Mouse (Mus musculus): ENCODE measurements around the gene Insig1. TPM values are rescaled to one million over a fixed set of nuclear protein-coding genes. Genes with fewer than 3 reads are reported as not detected.
A peak's percentile ranks its signal among the peaks of the same experiment; 100 is the strongest.

Gene Insig1
- polyA plus RNA-seq, 1 experiment from 2014 or later = 122 TPM

DNA sequence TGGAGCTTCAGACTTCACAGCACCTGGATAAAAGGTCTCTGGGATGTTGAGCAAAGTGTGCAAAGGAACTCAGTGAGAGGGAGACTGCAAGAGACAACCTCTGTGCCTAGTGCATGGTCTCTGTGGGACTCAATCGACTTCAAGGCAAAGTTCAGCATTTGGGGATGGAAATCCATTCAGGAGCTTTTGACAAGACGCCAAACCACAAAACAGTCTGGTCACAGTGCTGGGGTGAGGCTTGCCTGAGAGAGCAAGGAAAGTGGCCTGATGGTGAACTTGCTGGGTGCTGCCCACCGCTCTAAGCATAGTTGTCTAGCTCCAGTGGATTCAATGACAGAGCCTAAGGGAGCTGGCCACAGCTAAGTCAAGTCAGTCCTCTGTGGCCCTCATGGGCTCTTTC, 30.4 kb upstream of the Insig1 start:
- H3K4me1 ChIP-seq (ENCODE audit: insufficient read depth, low read depth, low read length) = peaks cover 27% of the 10 kb centered on the region; the same call in 1 of the 2 replicates
- H3K27me3 ChIP-seq (replicated peaks; ENCODE audit: insufficient read depth, low read length) = no peaks in the 10 kb centered on the region
- H3K4me2 ChIP-seq (replicated peaks; ENCODE audit: low read depth, low read length) = no peak overlapping the region
- ATAC-seq = no peak
- no peak overlapping the region for H3K4me3 ChIP-seq (ENCODE audit: low read depth, low read length)
- H3K9ac ChIP-seq (replicated peaks; ENCODE audit: low read depth) = no peak overlapping the region
- WGBS = 86% methylated on average over 3 of the region's 3 CpGs
- DNase-seq (ENCODE audit: low spot score) = no peak
- H3K36me3 ChIP-seq (ENCODE audit: insufficient read depth, low read length) = no peaks in the 10 kb centered on the region
- H3K27ac ChIP-seq (ENCODE audit: low read length) = no peak overlapping the region
- TF ChIP-seq EP300 (IDR thresholded peaks at IDR 0.05) (no peak), CTCF (IDR thresholded peaks at IDR 0.05) (no peak)
- H3K9me3 ChIP-seq (ENCODE audit: low read length) = no peaks in the 10 kb centered on the region

DNA sequence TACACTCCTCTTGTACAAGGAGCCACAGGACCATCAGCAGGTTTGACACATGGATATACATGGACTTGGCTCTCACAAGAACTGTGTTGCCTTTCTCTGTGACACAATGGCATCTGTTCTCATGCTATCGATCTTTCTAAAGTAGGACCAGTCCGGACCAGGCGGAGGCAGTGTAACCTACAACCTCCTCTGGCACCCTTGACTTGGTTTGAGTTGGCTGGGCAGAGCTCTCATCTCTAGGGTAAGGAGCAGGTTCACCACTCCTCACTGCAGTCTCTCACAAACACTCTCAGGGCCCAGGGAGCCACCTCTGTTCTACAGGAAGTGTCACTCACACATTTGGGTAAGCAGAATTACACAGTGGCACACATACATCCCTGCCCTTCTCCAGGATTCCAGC, 29.1 kb upstream of the Insig1 start:
- no peaks in the 10 kb centered on the region for H3K36me3 ChIP-seq (ENCODE audit: insufficient read depth, low read length)
- no peak for TF ChIP-seq CTCF (IDR thresholded peaks at IDR 0.05)
- no peak for TF ChIP-seq EP300 (IDR thresholded peaks at IDR 0.05)
- H3K4me1 ChIP-seq (ENCODE audit: insufficient read depth, low read depth, low read length) = peaks cover 20% of the 10 kb centered on the region; the same call in 1 of the 2 replicates
- H3K9ac ChIP-seq (replicated peaks; ENCODE audit: low read depth) = no peak overlapping the region
- no peak for ATAC-seq
- H3K4me2 ChIP-seq (replicated peaks; ENCODE audit: low read depth, low read length) = no peak overlapping the region
- 70% methylated on average over 3 of the region's 3 CpGs for WGBS
- no peaks in the 10 kb centered on the region for H3K27me3 ChIP-seq (replicated peaks; ENCODE audit: insufficient read depth, low read length)
- no peak overlapping the region for H3K4me3 ChIP-seq (ENCODE audit: low read depth, low read length)
- peak overlapping the region; percentile 1; the same call in 1 of the 2 replicates for H3K27ac ChIP-seq (ENCODE audit: low read length)
- H3K9me3 ChIP-seq (ENCODE audit: low read length) = no peaks in the 10 kb centered on the region
- DNase-seq (ENCODE audit: low spot score) = no peak

DNA sequence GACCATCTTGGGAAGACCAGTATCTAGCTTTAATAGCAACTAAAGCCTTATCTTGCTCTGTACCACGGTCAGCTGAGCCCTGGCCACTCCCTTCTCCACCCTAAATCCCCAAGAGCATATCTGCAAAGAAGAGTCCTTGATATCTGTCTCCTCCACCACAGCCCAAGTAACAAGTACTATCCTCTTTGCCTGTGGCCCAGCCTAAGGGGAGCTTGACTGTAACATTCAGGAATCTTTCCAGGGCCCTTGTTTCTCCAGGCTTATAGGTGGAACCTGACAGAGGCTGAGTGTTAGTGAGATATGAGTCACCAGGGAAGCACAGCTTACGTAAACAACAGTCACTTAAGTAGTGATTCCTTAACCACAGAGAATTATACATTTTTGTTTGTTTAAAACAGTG, 28.4 kb upstream of the Insig1 start:
- TF ChIP-seq EP300 (IDR thresholded peaks at IDR 0.05) = peak; percentile 50; the same call in 1 of the 2 replicates
- TF ChIP-seq CTCF (IDR thresholded peaks at IDR 0.05) = no peak
- ATAC-seq = peak; percentile 61

DNA sequence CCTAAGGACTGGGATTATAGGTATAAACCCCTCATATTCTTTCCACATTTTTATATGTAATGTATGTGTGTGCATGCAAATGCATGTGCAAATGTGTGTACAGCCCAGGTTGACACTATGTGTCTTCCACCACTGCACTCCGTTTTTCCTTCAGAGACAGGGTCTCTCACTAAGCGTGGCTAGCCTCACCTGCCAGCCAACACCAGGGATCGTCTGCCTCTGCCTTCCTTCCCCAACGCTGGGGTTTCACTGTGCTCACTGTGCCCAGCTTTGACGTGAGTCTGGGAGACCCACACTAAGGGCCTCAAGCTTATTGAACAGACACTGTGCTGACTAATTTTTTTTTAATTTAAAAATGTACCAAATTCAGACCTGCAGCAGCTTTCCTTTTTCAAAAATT, 27.8 kb upstream of the Insig1 start:
- no peak for ATAC-seq

More for the DNA sequence above, 28.4 kb upstream of the Insig1 start:
- Histone ChIP-seq H3K9me3 (ENCODE audit: low read length) (no peaks in the 10 kb centered on the region), H3K4me1 (ENCODE audit: insufficient read depth, low read depth, low read length) (peaks cover 13% of the 10 kb centered on the region; the same call in 1 of the 2 replicates), H3K4me2 (replicated peaks; ENCODE audit: low read depth, low read length) (no peak overlapping the region), H3K4me3 (ENCODE audit: low read depth, low read length) (no peak overlapping the region), H3K9ac (replicated peaks; ENCODE audit: low read depth) (no peak overlapping the region), H3K27me3 (replicated peaks; ENCODE audit: insufficient read depth, low read length) (no peaks in the 10 kb centered on the region), H3K27ac (ENCODE audit: low read length) (peak overlapping the region; percentile 1; the same call in 1 of the 2 replicates), H3K36me3 (ENCODE audit: insufficient read depth, low read length) (no peaks in the 10 kb centered on the region)
- WGBS = 24% methylated on average over 2 of the region's 2 CpGs
- peak; percentile 71 for DNase-seq (ENCODE audit: low spot score)

GRCm38 (mm10) chr5:28046966-28047365, 24.2 kb upstream of the Insig1 start:
- no peaks in the 10 kb centered on the region for H3K36me3 ChIP-seq (ENCODE audit: insufficient read depth, low read length)
- no peaks in the 10 kb centered on the region for H3K9me3 ChIP-seq (ENCODE audit: low read length)
- H3K27me3 ChIP-seq (replicated peaks; ENCODE audit: insufficient read depth, low read length) = no peaks in the 10 kb centered on the region
- DNase-seq (ENCODE audit: low spot score) (no peak), ATAC-seq (no peak)
- H3K4me2 ChIP-seq (replicated peaks; ENCODE audit: low read depth, low read length) = no peak overlapping the region
- no peak overlapping the region for H3K27ac ChIP-seq (ENCODE audit: low read length)
- H3K4me1 ChIP-seq (ENCODE audit: insufficient read depth, low read depth, low read length) = peaks cover 6% of the 10 kb centered on the region; the same call in 1 of the 2 replicates
- H3K9ac ChIP-seq (replicated peaks; ENCODE audit: low read depth) = no peak overlapping the region
- TF ChIP-seq EP300 (IDR thresholded peaks at IDR 0.05) = no peak
- no peak for TF ChIP-seq CTCF (IDR thresholded peaks at IDR 0.05)
- 71% methylated on average over 3 of the region's 3 CpGs for WGBS
- no peak overlapping the region for H3K4me3 ChIP-seq (ENCODE audit: low read depth, low read length)

More for the DNA sequence above, 27.8 kb upstream of the Insig1 start:
- H3K4me3 ChIP-seq (ENCODE audit: low read depth, low read length) = no peak overlapping the region
- 58% methylated on average over 5 of the region's 5 CpGs for WGBS
- 0 out of 2 replicates have a peak overlapping the region, but pooled peaks have one; percentile 1 for H3K27ac ChIP-seq (ENCODE audit: low read length)
- H3K4me2 ChIP-seq (replicated peaks; ENCODE audit: low read depth, low read length) = no peak overlapping the region
- no peak overlapping the region for H3K9ac ChIP-seq (replicated peaks; ENCODE audit: low read depth)
- no peak for TF ChIP-seq EP300 (IDR thresholded peaks at IDR 0.05)
- DNase-seq (ENCODE audit: low spot score) = no peak
- no peaks in the 10 kb centered on the region for H3K36me3 ChIP-seq (ENCODE audit: insufficient read depth, low read length)
- H3K9me3 ChIP-seq (ENCODE audit: low read length) = no peaks in the 10 kb centered on the region
- peaks cover 12% of the 10 kb centered on the region; the same call in 1 of the 2 replicates for H3K4me1 ChIP-seq (ENCODE audit: insufficient read depth, low read depth, low read length)
- H3K27me3 ChIP-seq (replicated peaks; ENCODE audit: insufficient read depth, low read length) = no peaks in the 10 kb centered on the region

DNA sequence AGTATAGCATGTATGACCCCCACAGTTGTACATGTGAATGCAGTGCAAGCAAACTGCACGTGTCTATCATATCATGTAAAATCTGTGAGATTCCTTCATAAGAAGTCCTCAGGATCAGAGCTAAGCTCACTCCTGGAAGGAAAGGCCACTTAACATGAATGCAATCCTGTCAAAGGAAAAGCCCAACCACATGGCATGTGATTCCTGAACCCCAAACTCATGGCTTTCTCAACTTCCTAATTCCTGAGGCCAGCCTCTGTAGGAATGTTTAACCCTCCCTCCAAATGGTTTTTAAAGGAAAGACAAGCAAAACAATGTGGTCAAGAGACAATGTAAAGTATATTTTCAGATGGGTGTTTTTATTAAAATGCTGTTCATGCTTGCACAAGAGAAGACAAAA, 23.2 kb upstream of the Insig1 start:
- no peak for DNase-seq (ENCODE audit: low spot score)
- Histone ChIP-seq H3K9me3 (ENCODE audit: low read length) (no peaks in the 10 kb centered on the region), H3K27me3 (replicated peaks; ENCODE audit: insufficient read depth, low read length) (no peaks in the 10 kb centered on the region), H3K4me2 (replicated peaks; ENCODE audit: low read depth, low read length) (no peak overlapping the region), H3K27ac (ENCODE audit: low read length) (no peak overlapping the region), H3K9ac (replicated peaks; ENCODE audit: low read depth) (no peak overlapping the region), H3K36me3 (ENCODE audit: insufficient read depth, low read length) (no peaks in the 10 kb centered on the region), H3K4me1 (ENCODE audit: insufficient read depth, low read depth, low read length) (no peaks in the 10 kb centered on the region; the same call in 1 of the 2 replicates), H3K4me3 (ENCODE audit: low read depth, low read length) (no peak overlapping the region)
- WGBS = 53% methylated on average over 1 of the region's 1 CpGs
- ATAC-seq = no peak
- no peak for TF ChIP-seq CTCF (IDR thresholded peaks at IDR 0.05)
- TF ChIP-seq EP300 (IDR thresholded peaks at IDR 0.05) = no peak

DNA sequence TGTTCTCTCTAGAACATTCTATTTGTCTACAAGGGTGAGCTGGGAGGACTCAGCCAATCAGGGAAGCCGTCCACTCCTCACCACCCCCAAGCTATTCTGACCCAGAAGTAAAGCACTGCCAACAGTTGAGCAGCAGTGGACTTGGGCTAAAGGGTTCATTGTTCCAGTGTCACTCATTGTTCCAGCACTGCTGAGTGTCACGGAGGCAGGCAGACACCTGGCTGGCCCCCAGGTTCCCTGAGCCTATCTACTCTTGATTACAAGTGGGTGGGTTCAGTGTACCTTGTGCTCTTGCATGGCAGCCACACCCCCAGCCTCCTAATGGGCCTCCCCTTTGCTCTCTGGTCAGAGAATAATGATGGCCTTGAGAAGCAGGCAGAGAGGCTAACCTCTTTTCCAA, 15.7 kb upstream of the Insig1 start:
- H3K36me3 ChIP-seq (ENCODE audit: insufficient read depth, low read length) = no peaks in the 10 kb centered on the region
- H3K27ac ChIP-seq (ENCODE audit: low read length) = peak overlapping the region; percentile 47; the same call in 1 of the 2 replicates
- DNase-seq (ENCODE audit: low spot score) (peak; percentile 73), ATAC-seq (peak; percentile 97)
- 0 out of 2 replicates have a peak, but pooled peaks have one; percentile 25 for TF ChIP-seq EP300 (IDR thresholded peaks at IDR 0.05)
- TF ChIP-seq CTCF (IDR thresholded peaks at IDR 0.05) = no peak
- H3K4me1 ChIP-seq (ENCODE audit: insufficient read depth, low read depth, low read length) = no peaks in the 10 kb centered on the region
- no peak overlapping the region for H3K9ac ChIP-seq (replicated peaks; ENCODE audit: low read depth)
- H3K4me2 ChIP-seq (replicated peaks; ENCODE audit: low read depth, low read length) = no peak overlapping the region
- H3K27me3 ChIP-seq (replicated peaks; ENCODE audit: insufficient read depth, low read length) = no peaks in the 10 kb centered on the region
- no peak overlapping the region for H3K4me3 ChIP-seq (ENCODE audit: low read depth, low read length)
- no peaks in the 10 kb centered on the region for H3K9me3 ChIP-seq (ENCODE audit: low read length)
- 40% methylated on average over 2 of the region's 2 CpGs for WGBS

Data from lung, postnatal 0 days (tissue).